Mouse (Mus musculus): ENCODE measurements around the gene Heg1.
A peak's percentile ranks its signal among the peaks of the same experiment; 100 is the strongest.

Gene Heg1

DNA sequence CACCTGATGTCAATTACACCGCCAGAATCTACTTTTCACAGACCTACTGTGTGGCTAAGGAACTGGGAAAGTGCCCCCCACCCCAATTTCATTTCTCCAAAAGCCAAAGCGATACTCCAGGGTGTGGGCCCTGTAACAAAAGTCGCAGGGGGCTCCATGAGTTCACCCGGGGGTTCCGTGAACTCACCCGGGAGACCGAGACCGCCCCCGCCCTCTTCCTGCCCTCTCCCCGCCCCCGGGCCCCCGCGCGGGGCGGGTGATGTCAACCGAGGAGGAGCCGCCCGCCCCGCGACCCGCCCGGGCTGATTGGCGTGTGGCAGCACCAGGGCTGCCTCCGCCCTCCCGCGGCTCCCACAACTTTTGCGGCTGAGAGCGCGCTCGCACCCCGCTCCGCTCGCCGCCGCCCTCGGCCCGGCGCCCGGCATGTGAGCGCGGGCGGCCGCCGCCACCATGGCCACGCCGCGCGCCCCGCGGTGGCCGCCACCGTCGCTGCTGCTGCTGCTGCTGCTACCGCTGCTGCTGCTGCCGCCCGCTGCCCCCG is at the start of gene Heg1:
TSS of gene Heg1 (plus strand) at position 209 of the 541 bp plus-strand sequence.
- DNase-seq (ENCODE audit: low read depth, low spot score) = peak; percentile 64

DNA sequence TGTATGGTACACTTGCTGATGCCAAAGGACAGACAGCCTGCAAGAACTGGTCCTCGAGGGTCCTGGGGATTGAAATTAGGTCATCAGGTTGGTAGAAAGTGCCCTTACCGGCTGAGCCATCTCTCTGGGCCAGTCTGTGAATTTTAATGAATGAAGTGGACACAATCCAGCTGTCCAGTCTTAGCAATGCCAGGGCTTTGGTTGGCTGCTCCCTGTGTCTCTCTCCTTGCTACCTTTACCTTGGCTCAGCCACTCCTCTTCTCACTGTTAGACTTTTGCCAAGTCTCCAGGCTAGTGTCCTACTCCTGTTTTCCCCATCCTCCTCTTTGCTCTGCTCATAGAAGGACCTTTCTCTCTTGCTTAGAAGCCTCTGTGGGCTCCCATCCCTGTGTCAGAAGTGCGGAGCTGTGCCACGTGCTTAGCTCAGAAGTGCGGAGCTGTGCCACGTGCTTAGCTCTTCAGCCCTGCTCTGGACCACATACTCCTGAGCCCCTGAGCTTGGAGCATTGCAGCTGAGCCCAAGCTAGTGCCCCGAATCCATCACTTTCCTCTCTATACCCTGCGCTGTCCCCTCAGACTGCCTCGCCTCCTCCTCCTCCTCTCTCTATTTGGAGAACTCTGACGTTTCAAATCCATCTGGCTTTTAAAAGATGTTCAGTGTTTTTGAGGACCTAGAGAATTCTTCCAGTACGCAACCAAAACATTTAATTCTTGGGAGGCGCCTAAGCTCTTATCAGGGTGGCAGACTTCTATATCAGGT is 48.2 kb upstream of the Heg1 start:
- DNase-seq (ENCODE audit: low read depth, low spot score) = no peak

DNA sequence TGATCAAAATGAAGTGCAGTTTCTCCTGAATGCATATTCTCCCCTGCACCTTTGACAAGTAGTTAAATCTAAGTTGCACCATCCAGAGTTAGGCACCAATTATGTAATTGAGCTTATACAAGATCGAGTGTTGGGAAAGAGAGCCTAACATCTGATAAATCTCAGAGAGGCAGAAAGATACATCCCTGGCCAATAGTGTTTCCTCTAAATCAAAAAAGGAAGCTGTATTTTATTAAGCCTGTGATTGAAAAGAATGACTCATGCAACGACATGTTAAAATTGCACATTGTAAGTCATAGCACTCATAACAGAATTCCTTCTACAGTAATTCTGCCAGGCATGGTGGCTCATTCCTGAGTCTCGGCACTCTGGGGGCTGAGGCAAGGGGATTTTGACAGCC is 42.4 kb upstream of the Heg1 start:
- no peak for DNase-seq (ENCODE audit: low read depth, low spot score)

GRCm38 (mm10) chr16:33653116-33653515 is 31.1 kb upstream of the Heg1 start:
- no peak for DNase-seq (ENCODE audit: low read depth, low spot score)

- DNase-seq (ENCODE audit: low read depth, low spot score) = no peak
These were observed 28.7 kb upstream of the Heg1 start for GRCm38 (mm10) chr16:33655443-33655842.

DNA sequence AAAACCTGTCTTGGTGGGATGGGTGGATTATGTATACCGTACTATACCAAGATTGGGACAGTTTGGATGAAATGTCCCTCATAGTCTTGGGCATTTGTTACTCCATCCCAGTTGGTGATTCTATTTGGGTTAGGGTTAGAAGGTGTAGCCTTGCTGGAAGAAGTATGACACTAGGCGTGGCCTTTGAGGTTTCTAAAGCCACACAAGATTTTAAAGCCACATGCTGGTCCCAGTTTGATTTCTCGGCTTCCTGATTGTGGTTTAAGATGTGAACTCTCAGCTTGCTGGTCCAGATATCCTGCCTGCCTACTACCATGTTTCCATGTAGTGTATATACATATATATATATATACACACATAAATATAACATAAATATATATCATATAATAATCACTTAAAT is 27.0 kb upstream of the Heg1 start:
- no peak for DNase-seq (ENCODE audit: low read depth, low spot score)

- DNase-seq (ENCODE audit: low read depth, low spot score) = no peak
These were observed 26.0 kb upstream of the Heg1 start for GRCm38 (mm10) chr16:33658121-33658520.

GRCm38 (mm10) chr16:33659521-33659920 is 24.6 kb upstream of the Heg1 start:
- DNase-seq (ENCODE audit: low read depth, low spot score) = no peak

DNA sequence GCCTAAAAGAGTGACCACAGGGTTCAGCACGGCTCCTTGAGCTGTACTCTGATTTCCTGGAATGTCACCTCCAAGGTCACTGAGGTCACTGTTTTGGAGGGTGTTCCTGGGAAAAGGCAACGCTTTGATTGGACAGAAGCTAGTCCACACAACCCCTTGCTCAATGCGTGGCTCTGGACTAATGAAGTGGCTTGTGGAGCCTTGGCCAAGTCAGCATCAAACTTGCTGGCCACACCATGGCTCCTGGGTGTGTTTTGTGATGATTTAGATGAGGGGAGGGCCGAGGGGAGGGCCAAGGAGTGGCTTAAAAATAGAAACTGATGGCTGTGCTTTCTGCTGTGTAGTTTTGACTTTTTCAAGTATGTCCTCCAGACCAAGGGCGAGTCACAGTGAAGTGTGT is 24.0 kb upstream of the Heg1 start:
- peak; percentile 7 for DNase-seq (ENCODE audit: low read depth, low spot score)

GRCm38 (mm10) chr16:33662841-33663240 is 21.3 kb upstream of the Heg1 start:
- DNase-seq (ENCODE audit: low read depth, low spot score) = no peak

DNA sequence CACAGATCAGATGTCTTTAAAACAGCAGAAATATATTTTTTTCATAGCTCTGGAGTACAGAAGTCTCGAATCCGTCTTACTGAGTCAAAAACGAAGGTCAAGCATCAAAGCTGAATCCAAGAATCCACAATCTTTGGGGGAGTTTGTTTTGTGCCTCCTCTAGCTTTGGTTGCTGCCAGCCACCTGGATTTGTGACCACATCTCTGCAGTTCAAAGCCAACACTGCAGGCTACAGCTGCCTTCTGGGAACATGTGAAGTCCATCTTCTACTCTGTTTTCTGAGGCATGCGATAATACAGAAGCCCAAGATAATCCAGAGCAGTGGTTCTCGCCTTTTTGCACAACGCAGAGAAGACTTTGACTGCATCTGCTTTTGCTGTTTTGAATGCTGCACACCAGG is 17.9 kb upstream of the Heg1 start:
- no peak for DNase-seq (ENCODE audit: low read depth, low spot score)

DNA sequence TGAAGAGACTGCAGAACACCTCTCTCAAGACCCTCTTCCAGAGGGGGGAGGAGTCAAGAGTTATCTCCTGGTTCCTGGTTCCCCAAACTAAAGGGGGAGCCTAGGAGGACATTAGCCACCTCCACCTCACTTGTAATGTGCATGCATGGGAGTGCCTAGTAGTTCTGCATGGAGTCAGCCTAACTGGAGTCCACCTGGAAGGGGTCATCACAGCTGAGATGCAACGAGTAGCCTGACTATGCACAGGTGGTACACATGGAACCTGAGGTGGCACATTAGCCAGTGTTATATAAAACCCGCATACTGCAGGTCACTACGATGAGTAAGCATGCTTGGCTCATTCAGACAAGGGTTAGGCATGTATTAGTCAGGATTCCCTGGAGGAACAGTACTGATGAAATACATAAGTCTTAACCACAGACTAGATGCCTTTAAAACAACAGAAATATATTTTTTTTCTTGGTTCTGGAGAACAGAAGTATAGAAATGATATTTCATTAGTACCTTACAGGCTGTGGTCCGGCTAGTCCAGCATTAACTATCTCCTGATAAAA is 17.1 kb upstream of the Heg1 start:
- DNase-seq (ENCODE audit: low read depth, low spot score) = no peak

DNA sequence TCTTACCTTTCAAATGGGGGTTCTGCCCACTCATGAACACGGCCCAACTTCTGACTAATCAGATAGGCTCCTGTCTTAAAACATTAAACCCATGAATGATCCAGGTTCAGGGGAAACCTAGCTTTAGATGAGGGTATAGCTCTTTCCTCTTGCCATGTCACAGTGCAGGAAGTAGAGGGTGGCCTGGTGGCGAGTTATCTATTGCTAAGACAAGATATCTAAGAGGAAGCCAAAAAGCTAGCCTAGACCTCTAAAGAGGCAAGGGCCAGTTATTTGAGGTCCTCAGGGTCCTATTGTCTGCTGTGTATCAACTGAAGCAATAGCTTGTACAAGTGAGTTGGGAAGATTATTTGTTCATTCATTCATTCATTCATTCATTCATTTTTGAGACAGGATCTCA is 15.7 kb upstream of the Heg1 start:
- no peak for DNase-seq (ENCODE audit: low read depth, low spot score)

DNA sequence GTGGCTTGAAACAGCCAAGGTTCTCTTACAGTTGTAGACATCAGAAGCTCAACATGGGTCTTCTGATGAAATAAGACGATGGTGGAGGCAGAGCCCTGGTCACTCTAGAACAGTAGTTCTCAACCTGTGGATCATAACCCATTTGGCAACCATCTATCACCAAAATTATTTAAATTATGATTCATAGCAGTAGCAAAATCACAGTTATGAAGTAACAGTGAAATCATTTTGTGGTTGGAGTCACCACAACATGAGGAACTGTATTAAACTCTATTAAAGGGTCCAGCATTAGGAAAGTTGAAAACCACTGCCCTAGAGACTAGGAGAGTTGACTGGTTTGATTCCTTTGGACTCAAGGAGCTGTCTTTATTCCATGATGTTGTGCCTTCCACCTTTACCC is 15.1 kb upstream of the Heg1 start:
- no peak for DNase-seq (ENCODE audit: low read depth, low spot score)

DNA sequence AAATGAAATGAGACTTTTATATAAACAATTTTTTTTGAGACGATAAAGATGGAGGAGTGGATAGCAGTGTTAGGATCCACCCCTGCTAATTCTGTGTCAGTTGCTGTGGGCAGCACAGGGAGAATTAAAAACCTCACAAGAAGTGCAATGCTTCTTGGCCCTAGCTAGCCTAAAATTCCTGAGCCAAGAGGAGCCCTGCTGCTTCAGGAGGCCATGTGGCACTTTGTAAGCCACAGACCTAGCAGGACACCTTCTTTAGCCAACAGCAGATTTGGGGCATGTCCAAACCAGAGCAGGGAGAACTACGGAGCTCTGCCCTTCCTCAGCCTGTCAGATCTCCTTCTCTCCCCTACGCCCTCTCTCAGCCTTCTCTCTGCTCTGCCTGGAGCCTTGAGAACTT is 13.8 kb upstream of the Heg1 start:
- DNase-seq (ENCODE audit: low read depth, low spot score) = no peak

DNA sequence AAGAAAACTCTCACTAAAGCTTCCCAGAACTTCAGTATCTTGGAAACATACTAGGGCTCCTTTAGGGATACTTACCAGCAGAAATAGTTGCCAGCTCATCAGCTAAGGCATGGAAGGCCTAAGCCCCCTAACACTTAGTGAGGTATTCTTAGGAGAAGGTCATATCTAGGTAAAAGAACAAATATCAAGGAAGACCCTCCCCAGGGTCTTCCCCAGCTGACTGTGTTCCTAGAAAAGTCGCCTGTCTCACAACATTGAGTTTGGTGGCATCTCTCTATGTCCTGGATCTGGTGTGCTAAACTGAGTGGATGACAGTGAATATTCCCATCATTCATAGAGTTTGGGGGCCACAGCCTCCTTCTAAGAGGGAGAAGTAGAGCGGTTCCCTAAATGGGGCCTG is 13.2 kb upstream of the Heg1 start:
- DNase-seq (ENCODE audit: low read depth, low spot score) = no peak

GRCm38 (mm10) chr16:33672188-33672587 is 12.0 kb upstream of the Heg1 start:
- no peak for DNase-seq (ENCODE audit: low read depth, low spot score)

DNA sequence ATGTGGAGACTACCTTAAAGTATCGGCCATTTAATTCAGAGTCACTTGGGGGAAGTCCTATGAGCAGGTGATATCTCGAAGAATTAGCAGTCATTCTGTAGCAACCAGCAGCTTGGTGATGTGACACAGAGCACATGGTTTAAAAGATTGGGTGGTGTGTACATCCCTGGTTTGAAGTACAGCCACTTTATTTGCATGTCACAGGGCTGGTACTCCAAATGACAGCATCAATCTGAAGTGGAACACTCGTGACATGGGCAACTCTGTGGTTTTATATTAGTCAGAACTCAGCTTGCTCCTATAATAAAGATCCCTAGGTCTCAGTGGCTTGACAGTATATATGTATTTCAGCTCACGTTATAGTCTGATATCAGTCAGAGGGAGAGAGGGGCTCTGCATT is 11.5 kb upstream of the Heg1 start:
- DNase-seq (ENCODE audit: low read depth, low spot score) = no peak

DNA sequence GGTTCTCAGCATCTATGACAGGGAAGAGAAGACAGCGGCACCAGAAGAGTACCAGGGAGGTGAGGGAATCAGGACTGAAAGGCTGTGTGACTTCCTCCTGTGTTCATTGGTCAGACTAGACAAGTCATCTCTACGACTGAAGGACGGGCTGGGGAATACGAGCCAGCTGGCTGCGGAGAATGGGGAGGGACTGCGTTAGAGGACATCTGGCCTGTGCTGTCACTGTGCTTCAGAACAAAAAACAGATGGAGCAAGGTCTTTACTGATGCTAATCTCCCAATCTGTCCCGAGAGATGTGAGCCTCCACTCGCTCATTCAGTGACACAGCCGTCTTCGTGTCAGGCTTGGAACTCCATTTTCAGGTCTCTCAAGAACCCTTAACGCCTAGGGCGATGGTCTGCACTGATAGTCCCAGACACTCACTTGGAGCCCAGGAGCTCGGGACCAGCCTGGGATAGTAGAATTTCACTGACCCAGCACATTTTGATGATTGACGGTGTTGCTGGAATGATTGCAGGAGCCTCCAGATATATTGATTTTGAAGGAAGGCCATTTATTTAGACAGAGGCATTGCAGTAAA is 10.6 kb upstream of the Heg1 start:
- peak; percentile 55 for DNase-seq (ENCODE audit: low read depth, low spot score)

DNA sequence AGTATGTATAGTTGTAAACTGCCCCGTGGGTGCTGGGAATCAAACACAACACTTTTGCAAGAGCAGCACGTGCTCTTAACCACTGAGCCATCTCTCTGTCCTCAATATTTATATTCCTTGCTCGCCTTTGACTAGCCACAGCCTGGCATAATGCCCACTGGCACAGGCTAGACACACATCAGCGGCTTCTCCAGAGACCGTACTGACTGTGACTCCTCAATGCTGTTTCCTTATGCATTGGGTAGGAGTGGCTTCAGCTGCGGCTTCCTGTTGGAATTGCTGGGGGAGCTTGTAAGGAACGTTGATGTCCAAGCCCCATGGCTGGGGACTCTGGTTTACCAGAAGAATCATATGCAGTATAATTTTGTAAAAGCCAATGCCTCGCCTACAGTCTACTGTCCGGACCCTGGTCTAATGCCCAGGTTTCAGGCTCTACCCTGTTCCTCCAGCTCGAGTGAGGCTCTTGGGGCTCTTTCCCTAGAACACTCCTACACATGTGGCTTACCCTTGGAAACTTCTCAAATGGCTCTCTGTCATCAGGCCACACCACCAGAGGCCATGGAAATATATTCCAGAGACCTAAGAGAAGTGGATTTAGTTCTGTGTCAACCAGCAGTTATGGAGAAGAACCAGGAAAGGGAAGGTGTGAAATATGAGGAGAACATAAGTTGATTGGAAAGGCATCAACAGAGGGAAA is 8.9 kb upstream of the Heg1 start:
- DNase-seq (ENCODE audit: low read depth, low spot score) = no peak

DNA sequence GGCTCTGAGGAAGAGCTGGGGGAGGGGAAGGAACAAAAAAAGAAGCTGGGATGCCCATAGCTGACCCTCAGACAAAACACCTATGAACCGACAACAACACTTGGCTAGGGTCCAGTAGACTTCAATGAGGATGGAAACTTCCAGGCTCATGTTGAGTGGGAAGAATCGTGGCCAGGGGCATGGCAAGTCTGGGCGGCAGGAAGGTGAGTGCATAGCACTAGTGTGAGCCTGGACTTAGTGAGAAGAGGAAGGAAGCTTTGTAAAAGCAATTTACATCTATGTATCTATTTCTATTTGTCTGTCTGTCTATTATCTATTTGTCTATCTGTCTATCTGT is 8.4 kb upstream of the Heg1 start:
- no peak for DNase-seq (ENCODE audit: low read depth, low spot score)
